Mouse (Mus musculus): ENCODE data around the gene Krt6a. TPM values are rescaled to one million over a fixed set of nuclear protein-coding genes. Genes with fewer than 3 reads are reported as not detected.

Gene Krt6a
- polyA plus RNA-seq, 1 experiment from 2014 or later: 30.7 TPM

DNA sequence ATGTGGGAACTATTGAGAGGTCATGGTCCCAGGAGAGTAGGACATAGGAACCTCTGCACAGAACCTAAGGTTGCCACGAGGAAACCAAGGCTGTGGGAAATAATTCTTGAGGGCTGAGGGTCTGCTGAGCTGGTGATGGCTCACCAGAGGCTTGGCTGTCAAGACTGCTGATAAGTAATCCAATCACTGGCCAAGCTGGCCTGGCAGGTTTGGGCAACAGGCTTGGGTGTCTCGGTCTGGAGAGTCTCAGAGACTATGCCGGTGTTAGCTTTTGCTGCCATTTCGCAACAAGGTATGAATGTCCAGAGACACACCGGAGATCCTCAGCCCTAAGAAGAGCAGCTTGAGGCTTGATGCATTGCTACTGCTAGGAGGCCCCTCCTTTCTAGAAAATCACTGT is 20.2 kb upstream of the Krt6a start:
- Histone ChIP-seq H3K9ac (ENCODE audit: low read length) (no peak overlapping the region), H3K4me3 (ENCODE audit: low read depth, low read length) (no peak overlapping the region), H3K4me2 (replicated peaks; ENCODE audit: low read depth) (no peak overlapping the region), H3K36me3 (ENCODE audit: control insufficient read depth, insufficient read depth, low read length) (no peaks in the 10 kb centered on the region), H3K27ac (replicated peaks) (peak overlapping the region; percentile 56), H3K4me1 (replicated peaks; ENCODE audit: control insufficient read depth, insufficient read depth) (no peaks in the 10 kb centered on the region), H3K27me3 (ENCODE audit: control insufficient read depth, insufficient read depth, low read length) (no peaks in the 10 kb centered on the region), H3K9me3 (ENCODE audit: control insufficient read depth, low read length) (no peaks in the 10 kb centered on the region)
- TF ChIP-seq EP300 (optimal IDR thresholded peaks at IDR 0.05): no peak
- no peak for TF ChIP-seq CTCF (IDR thresholded peaks at IDR 0.05; ENCODE audit: low read depth)
- ATAC-seq (ENCODE audit: low FRiP score, low TSS enrichment): no peak
- 63% methylated on average over 5 of the region's 5 CpGs for WGBS
- no peak for DNase-seq (ENCODE audit: low spot score)

DNA sequence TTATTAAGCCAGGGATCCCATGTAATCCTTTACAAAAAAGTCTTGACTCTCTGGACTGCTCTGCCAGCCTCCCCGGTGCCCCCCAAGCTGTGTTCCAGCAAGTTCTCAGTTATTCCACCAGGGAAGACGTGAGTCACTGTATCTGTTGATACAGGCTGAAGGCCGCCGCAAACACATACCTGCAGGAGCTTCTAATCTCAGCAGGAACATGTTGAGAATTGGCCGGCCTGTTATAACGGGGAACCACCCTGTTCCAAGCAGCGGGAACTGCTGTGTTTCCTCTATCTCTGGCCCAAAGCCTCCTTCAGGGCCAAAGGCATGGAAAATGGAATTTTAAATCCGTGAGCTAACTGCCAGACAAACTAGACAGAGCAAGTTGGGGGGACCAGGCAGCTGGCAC is 19.6 kb upstream of the Krt6a start:
- WGBS: 49% methylated on average over 8 of the region's 8 CpGs
- Histone ChIP-seq H3K4me1 (replicated peaks; ENCODE audit: control insufficient read depth, insufficient read depth) (no peaks in the 10 kb centered on the region), H3K9me3 (ENCODE audit: control insufficient read depth, low read length) (no peaks in the 10 kb centered on the region), H3K27ac (replicated peaks) (peak overlapping the region; percentile 76), H3K4me2 (replicated peaks; ENCODE audit: low read depth) (no peak overlapping the region), H3K9ac (ENCODE audit: low read length) (no peak overlapping the region), H3K27me3 (ENCODE audit: control insufficient read depth, insufficient read depth, low read length) (no peaks in the 10 kb centered on the region), H3K36me3 (ENCODE audit: control insufficient read depth, insufficient read depth, low read length) (no peaks in the 10 kb centered on the region), H3K4me3 (ENCODE audit: low read depth, low read length) (no peak overlapping the region)
- TF ChIP-seq EP300 (optimal IDR thresholded peaks at IDR 0.05): no peak
- TF ChIP-seq CTCF (IDR thresholded peaks at IDR 0.05; ENCODE audit: low read depth): peak; percentile 19; the same call in 1 of the 2 replicates
- peak; percentile 54 for DNase-seq (ENCODE audit: low spot score)
- ATAC-seq (ENCODE audit: low FRiP score, low TSS enrichment): peak; percentile 71

DNA sequence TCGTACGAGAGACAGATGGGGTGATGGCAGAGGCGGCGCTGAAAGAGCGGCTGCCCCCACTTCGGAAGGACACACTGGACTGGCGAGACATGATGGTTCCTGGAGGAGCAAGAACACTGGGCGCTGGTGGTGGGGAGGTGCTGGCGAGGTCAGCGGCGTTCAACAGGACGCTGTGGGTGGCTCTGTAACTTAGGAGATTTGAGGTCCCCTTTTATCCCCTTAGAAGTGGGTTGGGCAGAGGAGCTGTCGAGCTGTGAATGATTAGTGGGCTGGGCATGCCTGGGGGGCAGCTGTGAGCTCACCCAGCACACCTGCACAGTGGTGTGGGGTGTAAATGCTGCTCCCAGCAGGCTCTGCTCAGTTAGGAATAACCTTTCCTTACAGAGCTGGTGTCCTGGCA is 18.6 kb upstream of the Krt6a start, which contains the start of gene Krt5:
Gene Krt5 (minus strand): TSS at position 179 of the 400 bp plus-strand sequence.
- Histone ChIP-seq H3K36me3 (ENCODE audit: control insufficient read depth, insufficient read depth, low read length) (no peaks in the 10 kb centered on the region), H3K4me3 (ENCODE audit: low read depth, low read length) (peak within 1 kb of the TSS; percentile 31), H3K4me1 (replicated peaks; ENCODE audit: control insufficient read depth, insufficient read depth) (no peaks in the 10 kb centered on the region), H3K4me2 (replicated peaks; ENCODE audit: low read depth) (peak within 1 kb of the TSS; percentile 20; the same call in 1 of the 2 replicates), H3K27ac (replicated peaks) (peak within 1 kb of the TSS; percentile 76), H3K27me3 (ENCODE audit: control insufficient read depth, insufficient read depth, low read length) (no peaks in the 10 kb centered on the region), H3K9me3 (ENCODE audit: control insufficient read depth, low read length) (no peaks in the 10 kb centered on the region), H3K9ac (ENCODE audit: low read length) (peak within 1 kb of the TSS; percentile 47)
- TF ChIP-seq EP300 (optimal IDR thresholded peaks at IDR 0.05): no peak
- TF ChIP-seq CTCF (IDR thresholded peaks at IDR 0.05; ENCODE audit: low read depth): no peak
- no peak for ATAC-seq (ENCODE audit: low FRiP score, low TSS enrichment)
- DNase-seq (ENCODE audit: low spot score): no peak
- 43% methylated on average over 13 of the region's 13 CpGs for WGBS

GRCm38 (mm10) chr15:101708683-101709082 is 14.6 kb upstream of the Krt6a start:
- DNase-seq (ENCODE audit: low spot score): peak; percentile 22
- no peak overlapping the region for H3K4me3 ChIP-seq (ENCODE audit: low read depth, low read length)
- H3K36me3 ChIP-seq (ENCODE audit: control insufficient read depth, insufficient read depth, low read length): no peaks in the 10 kb centered on the region
- H3K9me3 ChIP-seq (ENCODE audit: control insufficient read depth, low read length): no peaks in the 10 kb centered on the region
- no peak overlapping the region for H3K9ac ChIP-seq (ENCODE audit: low read length)
- TF ChIP-seq CTCF (IDR thresholded peaks at IDR 0.05; ENCODE audit: low read depth) (peak; percentile 51), EP300 (optimal IDR thresholded peaks at IDR 0.05) (no peak)
- H3K27me3 ChIP-seq (ENCODE audit: control insufficient read depth, insufficient read depth, low read length): no peaks in the 10 kb centered on the region
- WGBS: 61% methylated on average over 11 of the region's 11 CpGs
- no peak overlapping the region for H3K27ac ChIP-seq (replicated peaks)
- ATAC-seq (ENCODE audit: low FRiP score, low TSS enrichment): no peak
- H3K4me1 ChIP-seq (replicated peaks; ENCODE audit: control insufficient read depth, insufficient read depth): no peaks in the 10 kb centered on the region
- H3K4me2 ChIP-seq (replicated peaks; ENCODE audit: low read depth): no peak overlapping the region

- no peak overlapping the region for H3K4me3 ChIP-seq (ENCODE audit: low read depth, low read length)
- H3K36me3 ChIP-seq (ENCODE audit: control insufficient read depth, insufficient read depth, low read length): no peaks in the 10 kb centered on the region
- WGBS: 83% methylated on average over 9 of the region's 9 CpGs
- no peaks in the 10 kb centered on the region for H3K27me3 ChIP-seq (ENCODE audit: control insufficient read depth, insufficient read depth, low read length)
- H3K9me3 ChIP-seq (ENCODE audit: control insufficient read depth, low read length): no peaks in the 10 kb centered on the region
- TF ChIP-seq EP300 (optimal IDR thresholded peaks at IDR 0.05): no peak
- DNase-seq (ENCODE audit: low spot score) (peak; percentile 8), ATAC-seq (ENCODE audit: low FRiP score, low TSS enrichment) (no peak)
- no peak overlapping the region for H3K9ac ChIP-seq (ENCODE audit: low read length)
- no peak overlapping the region for H3K4me2 ChIP-seq (replicated peaks; ENCODE audit: low read depth)
- no peak overlapping the region for H3K27ac ChIP-seq (replicated peaks)
- no peaks in the 10 kb centered on the region for H3K4me1 ChIP-seq (replicated peaks; ENCODE audit: control insufficient read depth, insufficient read depth)
These were observed 13.3 kb upstream of the Krt6a start for GRCm38 (mm10) chr15:101707454-101707853.

- H3K4me1 ChIP-seq (replicated peaks; ENCODE audit: control insufficient read depth, insufficient read depth): no peaks in the 10 kb centered on the region
- H3K9ac ChIP-seq (ENCODE audit: low read length): no peak overlapping the region
- no peak overlapping the region for H3K27ac ChIP-seq (replicated peaks)
- no peaks in the 10 kb centered on the region for H3K9me3 ChIP-seq (ENCODE audit: control insufficient read depth, low read length)
- TF ChIP-seq CTCF (IDR thresholded peaks at IDR 0.05; ENCODE audit: low read depth) (peak; percentile 69), EP300 (optimal IDR thresholded peaks at IDR 0.05) (no peak)
- no peaks in the 10 kb centered on the region for H3K36me3 ChIP-seq (ENCODE audit: control insufficient read depth, insufficient read depth, low read length)
- no peak overlapping the region for H3K4me2 ChIP-seq (replicated peaks; ENCODE audit: low read depth)
- no peak for ATAC-seq (ENCODE audit: low FRiP score, low TSS enrichment)
- no peak overlapping the region for H3K4me3 ChIP-seq (ENCODE audit: low read depth, low read length)
- WGBS: 71% methylated on average over 4 of the region's 4 CpGs
- H3K27me3 ChIP-seq (ENCODE audit: control insufficient read depth, insufficient read depth, low read length): no peaks in the 10 kb centered on the region
- DNase-seq (ENCODE audit: low spot score): peak; percentile 17
These were observed 10.0 kb upstream of the Krt6a start for GRCm38 (mm10) chr15:101704066-101704465.
